Mouse (Mus musculus): ENCODE data around the gene Osbpl7. TPM values are rescaled to one million over a fixed set of nuclear protein-coding genes. Genes with fewer than 3 reads are reported as not detected.
A peak's percentile ranks its signal among the peaks of the same experiment; 100 is the strongest.

The Osbpl7 gene
- polyA plus RNA-seq, 1 experiment = 10.8 TPM

DNA sequence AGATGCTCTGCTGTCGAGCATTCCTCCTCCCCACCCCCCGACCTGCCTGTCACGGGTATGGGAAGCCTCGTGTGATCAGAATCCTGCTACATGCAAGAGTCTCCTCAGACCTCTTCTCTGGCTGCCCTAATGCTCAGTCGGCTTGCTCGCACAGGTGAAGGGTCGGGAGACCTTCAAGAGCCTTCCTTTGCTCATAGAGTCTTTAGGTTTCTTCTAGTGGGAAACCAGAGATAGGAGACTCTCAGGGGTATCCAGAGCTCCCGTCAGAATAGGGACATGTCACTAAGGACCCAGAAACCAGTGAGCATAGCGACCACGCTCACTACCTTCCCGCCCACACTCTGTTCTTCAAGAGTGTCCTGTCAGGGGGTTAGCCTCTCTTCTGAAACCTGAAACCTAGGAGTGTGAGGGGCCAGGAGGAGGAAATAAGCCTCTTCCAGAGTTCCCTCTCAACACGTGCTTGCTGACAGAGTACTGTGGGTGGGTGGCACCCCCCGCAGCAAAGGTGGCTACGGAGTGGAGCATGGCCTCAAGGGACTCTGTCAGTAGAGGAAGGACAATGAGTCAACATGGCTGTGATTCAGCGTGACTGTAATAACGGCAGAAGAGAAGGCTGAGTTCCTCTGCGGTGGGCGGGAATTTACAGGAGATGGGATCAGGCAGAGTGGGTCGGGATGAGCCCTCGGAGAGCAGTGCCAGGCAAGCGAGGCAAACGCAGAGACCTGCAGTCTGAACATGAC is 33.1 kb downstream of the Osbpl7 start:
- no peak for DNase-seq (ENCODE audit: low spot score)

DNA sequence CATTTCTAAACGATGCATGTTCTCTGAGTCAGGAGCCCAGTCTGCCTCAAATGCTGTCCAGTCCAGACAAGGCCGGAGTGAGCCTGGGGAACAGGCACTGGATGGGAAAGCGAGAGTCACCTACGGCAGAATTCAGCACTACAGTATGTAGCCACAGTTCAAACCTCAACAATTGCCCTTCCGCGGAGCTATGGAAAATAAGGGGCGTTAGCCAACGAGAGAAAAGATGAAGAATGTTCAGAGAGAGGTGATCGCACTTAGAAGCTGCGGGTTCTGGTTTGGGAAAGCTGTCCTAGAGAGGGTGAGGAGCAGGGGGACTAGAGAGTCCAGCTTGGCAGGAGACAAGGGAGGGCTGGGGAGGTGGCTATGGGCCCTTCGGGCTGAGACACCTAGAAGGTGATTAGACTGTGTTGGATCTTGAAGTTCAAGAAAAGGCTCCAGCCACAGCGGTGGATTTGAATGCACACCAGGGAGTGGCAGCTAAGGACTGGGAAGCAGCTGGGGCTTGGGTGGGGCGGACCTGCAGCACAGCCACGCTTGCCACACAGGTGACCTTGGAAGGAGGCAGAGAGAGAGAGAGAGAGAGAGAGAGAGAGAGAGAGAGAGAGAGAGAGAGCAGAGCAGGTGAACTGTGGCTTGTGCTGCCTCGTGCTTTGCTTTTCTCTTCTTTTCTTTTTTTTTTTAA is 34.5 kb downstream of the Osbpl7 start:
- no peak for DNase-seq (ENCODE audit: low spot score)

DNA sequence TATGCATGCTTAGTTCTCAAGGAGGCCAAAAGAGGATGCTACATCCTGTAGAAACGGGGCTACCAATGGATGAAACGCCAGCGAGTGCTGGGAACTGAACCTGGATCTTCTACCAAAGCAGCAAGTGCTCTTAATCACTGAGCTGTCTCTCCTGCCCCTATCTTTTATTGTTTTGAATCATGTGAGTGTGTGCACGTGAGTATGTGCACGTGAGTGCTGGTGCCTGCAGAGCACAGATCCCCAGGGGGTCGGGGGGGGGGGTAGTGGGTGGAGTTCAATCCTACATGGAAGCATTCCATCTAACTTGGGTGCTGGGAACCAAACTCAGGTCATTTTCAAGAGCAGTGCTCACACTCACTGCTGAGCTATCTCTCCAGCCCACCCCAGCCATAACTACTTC is 35.9 kb downstream of the Osbpl7 start:
- no peak for DNase-seq (ENCODE audit: low spot score)

DNA sequence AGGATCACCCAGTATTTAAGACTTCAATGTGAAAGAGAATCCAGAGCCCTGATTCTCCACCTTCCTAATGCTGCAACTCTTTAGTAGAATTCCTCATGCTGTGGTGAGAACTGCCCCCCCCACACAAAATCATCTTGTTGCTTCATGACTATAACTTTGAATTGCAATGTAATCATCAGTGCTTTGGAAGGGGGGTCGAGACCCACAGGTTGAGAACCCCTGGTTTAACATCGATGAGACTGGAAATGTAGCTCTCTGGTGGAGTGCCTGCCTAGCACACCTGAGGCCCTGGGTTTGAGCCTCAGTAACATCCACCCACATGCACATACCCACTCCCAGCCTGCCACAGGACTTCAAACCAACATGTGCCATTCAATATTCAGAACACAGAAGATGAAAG is 44.2 kb downstream of the Osbpl7 start:
- DNase-seq (ENCODE audit: low spot score) = no peak

DNA sequence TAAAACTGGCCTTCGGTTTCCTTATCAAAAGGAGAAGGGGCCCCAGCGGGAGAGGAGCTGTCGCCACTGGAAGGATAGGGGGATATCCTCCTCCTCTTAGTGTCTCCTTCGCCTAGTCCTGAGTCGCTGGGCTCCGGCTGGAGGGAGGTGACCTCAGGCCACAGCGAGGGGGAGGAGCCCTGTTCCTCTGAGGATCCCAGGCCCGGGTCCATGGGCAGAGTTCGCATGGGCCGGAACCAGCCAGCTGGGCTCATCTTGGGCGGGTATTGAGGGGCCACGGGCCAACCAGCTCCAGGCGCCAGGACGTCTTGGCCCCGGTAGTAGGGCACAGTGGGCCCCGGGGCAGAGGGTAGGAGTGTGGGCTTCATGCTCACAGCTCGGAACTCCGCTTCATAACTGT is 48.4 kb downstream of the Osbpl7 start:
- no peak for DNase-seq (ENCODE audit: low spot score)

DNA sequence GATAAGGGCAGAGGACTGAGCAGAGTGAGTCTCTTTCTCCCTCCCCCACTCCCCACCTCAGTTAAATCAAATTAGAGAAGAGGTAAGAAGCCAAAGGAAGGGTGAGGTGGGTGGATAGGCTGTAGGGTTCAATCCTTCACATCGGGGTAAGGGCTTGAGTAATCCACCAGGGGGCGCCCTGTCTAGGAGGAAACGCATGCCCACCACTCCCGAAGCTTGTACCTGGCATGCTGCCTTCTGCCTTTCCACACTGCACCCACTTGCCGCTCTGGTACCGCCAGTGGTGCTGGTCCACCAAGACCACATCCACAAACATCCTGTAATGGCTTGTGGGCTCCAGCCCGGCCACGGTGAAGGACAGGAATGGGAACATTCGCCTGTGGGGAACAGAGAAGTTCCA is 51.3 kb downstream of the Osbpl7 start:
- peak; percentile 44 for DNase-seq (ENCODE audit: low spot score)

DNA sequence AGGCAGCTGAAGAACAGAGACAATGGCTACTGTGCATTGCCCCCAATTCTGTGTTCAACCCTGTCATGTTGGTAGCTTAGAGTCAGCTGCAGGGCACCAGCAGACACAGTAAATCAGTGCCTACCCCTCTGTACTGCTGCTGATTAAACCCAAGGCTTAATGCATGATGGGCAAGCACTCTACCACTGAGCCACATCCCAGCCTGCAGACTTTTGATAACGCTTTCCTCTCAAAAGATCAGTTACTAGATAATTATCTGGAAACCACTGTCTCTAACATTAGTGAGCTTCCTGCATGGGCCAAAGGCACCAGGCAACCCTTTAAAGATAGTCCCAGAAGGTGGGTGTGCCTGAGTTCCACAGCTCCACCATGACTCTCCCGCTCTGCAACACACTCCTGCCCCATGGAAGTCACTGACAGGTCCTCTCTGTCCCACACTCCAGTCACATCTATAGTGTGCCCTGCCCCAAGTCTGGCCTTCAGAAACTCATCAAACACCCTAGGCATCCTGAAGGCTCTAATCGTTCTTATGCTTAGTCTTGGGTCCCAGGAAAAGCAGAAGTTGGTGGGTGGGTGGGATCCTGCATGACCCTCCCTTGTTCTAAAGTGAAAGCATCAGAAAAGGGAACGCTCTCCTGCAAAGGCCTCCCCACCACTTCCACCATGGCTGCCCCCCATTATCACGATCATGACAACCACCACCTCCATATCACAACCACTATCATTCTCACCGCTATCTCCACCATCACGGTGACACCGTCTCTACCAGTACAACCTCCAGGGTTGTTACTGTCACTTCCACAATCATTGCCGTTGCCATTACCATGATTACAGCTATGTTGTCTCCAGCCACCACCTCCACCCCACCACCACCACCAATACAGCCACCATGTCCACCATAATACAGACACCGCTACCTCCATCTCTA is 53.0 kb downstream of the Osbpl7 start:
- no peak for DNase-seq (ENCODE audit: low spot score)

- DNase-seq (ENCODE audit: low spot score) = no peak
These were observed 53.7 kb downstream of the Osbpl7 start for GRCm38 (mm10) chr11:97104091-97104483.

GRCm38 (mm10) chr11:97108976-97109375 is 58.5 kb downstream of the Osbpl7 start:
- no peak for DNase-seq (ENCODE audit: low spot score)

DNA sequence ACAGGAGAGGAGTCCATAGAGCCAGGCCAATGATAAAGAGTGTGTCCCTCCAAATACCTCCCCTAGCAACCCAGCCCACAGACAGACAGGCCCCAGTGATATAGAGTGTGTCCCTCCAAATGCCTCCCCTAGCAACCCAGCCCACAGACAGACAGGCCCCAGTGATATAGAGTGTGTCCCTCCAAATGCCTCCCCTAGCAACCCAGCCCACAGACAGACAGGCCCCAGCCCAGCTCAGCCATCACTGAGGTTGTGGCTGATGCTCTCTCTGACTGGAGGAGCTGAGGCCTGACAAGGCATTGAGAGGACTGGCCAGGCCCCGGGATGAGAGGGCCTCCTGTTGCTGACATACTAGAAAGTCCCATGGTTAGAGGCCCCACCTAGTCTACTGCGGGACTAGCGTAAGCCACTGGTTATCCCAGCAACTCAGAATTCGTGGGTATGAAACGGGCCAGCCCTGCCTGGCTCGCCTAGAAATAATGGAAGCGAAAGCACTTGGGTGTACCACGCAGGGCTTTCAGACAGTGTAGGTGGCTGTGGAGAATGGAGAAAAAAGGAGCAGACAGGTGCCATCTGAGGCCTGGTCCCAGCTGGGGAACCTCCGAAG is 62.2 kb downstream of the Osbpl7 start:
- no peak for DNase-seq (ENCODE audit: low spot score)

DNA sequence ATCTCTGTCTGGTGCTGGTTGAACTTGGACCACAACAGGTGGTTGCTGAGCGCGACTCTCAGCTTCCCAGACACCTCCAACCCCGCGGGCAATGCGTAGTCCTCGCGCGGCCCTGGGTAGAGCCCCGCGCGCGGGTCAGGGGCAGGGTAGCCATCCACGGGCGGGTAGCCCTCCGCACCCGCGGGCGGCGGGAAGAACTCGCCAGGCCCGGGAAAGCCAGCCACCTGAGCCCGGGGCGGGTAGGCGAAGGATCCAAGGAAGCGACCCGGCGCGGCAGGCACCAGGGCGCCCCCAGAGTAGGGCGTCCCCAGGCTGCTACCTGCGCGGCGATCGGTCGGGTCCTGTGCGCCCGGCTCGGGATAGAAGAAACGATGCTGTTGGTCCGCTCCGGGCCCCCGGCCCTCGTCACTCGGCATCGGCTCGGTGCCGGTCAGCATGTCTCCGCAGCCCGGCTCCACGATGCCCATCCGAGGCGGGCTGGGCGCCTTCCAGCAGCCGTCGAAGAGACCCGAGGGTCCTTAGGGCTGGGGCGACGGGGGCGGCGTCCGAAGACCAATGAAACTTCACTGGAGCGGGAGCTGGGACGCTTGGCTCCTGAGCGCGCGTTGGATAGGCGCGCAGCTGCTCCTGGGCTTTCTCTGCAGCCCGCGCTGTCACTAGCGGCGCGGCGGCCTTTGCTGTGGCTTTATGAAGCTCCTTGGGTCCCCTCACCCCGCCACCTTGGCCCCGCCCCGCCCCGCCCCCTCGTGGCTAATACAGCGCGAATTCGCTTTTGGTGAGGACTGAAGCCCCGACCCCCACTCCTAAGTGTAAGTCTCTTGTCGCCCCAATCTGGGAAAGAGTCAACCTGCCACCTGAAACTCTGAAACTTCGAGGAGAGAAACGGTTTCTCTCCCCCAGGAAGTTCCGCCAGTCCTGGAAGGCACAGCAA is 64.5 kb downstream of the Osbpl7 start, which contains the start of gene Tbx21:
Tbx21 (minus strand) TSS at position 661 of the 931 bp plus-strand sequence.
- no peak for DNase-seq (ENCODE audit: low spot score)

GRCm38 (mm10) chr11:97115797-97116196 is 65.4 kb downstream of the Osbpl7 start:
- DNase-seq (ENCODE audit: low spot score) = no peak

Other genes with a start within 250 kb of the Osbpl7 start
- gene Nfe2l1, start 220.7 kb upstream of the Osbpl7 start, polyA plus RNA-seq (2012; rRNA removed) = 120 and 137 TPM in 2 replicates
- 111 and 117 TPM in 2 replicates for gene Copz2, start 200.8 kb upstream of the Osbpl7 start, polyA plus RNA-seq (2012; rRNA removed)
- 46.5 and 47.5 TPM in 2 replicates for gene Cdk5rap3, start 134.1 kb upstream of the Osbpl7 start, polyA plus RNA-seq (2012; rRNA removed)
- 7.6 and 8.9 TPM in 2 replicates for gene Prr15l, start 122.5 kb upstream of the Osbpl7 start, polyA plus RNA-seq (2012; rRNA removed)
- 22.4 and 25.5 TPM in 2 replicates for gene Pnpo, start 106.6 kb upstream of the Osbpl7 start, polyA plus RNA-seq (2012; rRNA removed)
- 7.7 and 13.9 TPM in 2 replicates for gene Sp2, start 67.7 kb upstream of the Osbpl7 start, polyA plus RNA-seq (2012; rRNA removed)
- gene Sp6, start 37.2 kb upstream of the Osbpl7 start, polyA plus RNA-seq (2012; rRNA removed) = 6.7 and 7.6 TPM in 2 replicates
- 10.3 and 12.5 TPM in 2 replicates for gene Scrn2, start 20.7 kb upstream of the Osbpl7 start, polyA plus RNA-seq (2012; rRNA removed)
- gene Lrrc46, start 9.2 kb upstream of the Osbpl7 start, polyA plus RNA-seq (2012; rRNA removed) = 0.21 and 0.52 TPM in 2 replicates
- gene Mrpl10, start 9.1 kb upstream of the Osbpl7 start, polyA plus RNA-seq (2012; rRNA removed) = 60.0 and 63.9 TPM in 2 replicates
- gene Tbx21, start 64.7 kb downstream of the Osbpl7 start, polyA plus RNA-seq (2012; rRNA removed) = 1.1 and 1.4 TPM in 2 replicates
- gene Tbkbp1, start 100.9 kb downstream of the Osbpl7 start, polyA plus RNA-seq (2012; rRNA removed) = 21.3 and 31.5 TPM in 2 replicates
- gene Kpnb1, start 137.3 kb downstream of the Osbpl7 start, polyA plus RNA-seq (2012; rRNA removed) = 70.8 and 80.2 TPM in 2 replicates
- gene Npepps, start 230.0 kb downstream of the Osbpl7 start, polyA plus RNA-seq (2012; rRNA removed) = 51.6 and 55.6 TPM in 2 replicates

All from urinary bladder, adult 2 months (tissue).